Mouse (Mus musculus) megakaryocyte, embryonic 14.5 days (primary cell): Measurements from ENCODE around the gene Grasp. TPM values are rescaled to one million over a fixed set of nuclear protein-coding genes. Genes with fewer than 3 reads are reported as not detected.
A peak's percentile ranks its signal among the peaks of the same experiment; 100 is the strongest.

Experiments used
- H3K27me3 ChIP-seq: replicated peaks from 2 replicates; pipeline ENCODE3; 2012; ENCODE audit warnings: inconsistent platforms
- H3K36me3 ChIP-seq: replicated peaks from 2 replicates; pipeline ENCODE3; 2012; ENCODE audit warnings: low read length, inconsistent platforms, mixed read lengths
- H3K4me1 ChIP-seq: 2 replicates; pipeline ENCODE4 v1.6.1; 2012; ENCODE audit warnings: inconsistent platforms
- H3K4me3 ChIP-seq: replicated peaks from 2 replicates; pipeline ENCODE3; 2012; ENCODE audit warnings: moderate library complexity, mild to moderate bottlenecking, inconsistent platforms
- H3K9me3 ChIP-seq: 2 replicates; pipeline ENCODE4 v1.6.1; 2012; ENCODE audit warnings: inconsistent platforms
- FLI1 ChIP-seq: IDR thresholded peaks from 2 replicates; pipeline ENCODE4 v1.6.1; 2012; ENCODE audit warnings: low read length, inconsistent platforms, mixed read lengths
- GATA1 ChIP-seq: IDR thresholded peaks from 3 replicates; pipeline ENCODE4 v1.6.1; 2012; ENCODE audit warnings: mixed read lengths, low read length, inconsistent platforms, borderline replicate concordance
- polyA plus RNA-seq: library from polyadenylated mRNA; stranded (reverse); fragments of >175 nt; gene quantifications from 2 replicates; pipeline ENCODE4 v1.2.3, GENCODE M21; 2012; ENCODE audit warnings: low replicate concordance; ENCODE audit not compliant: insufficient read depth

Gene Grasp
- polyA plus RNA-seq, 1 experiment = 0.47 TPM

DNA sequence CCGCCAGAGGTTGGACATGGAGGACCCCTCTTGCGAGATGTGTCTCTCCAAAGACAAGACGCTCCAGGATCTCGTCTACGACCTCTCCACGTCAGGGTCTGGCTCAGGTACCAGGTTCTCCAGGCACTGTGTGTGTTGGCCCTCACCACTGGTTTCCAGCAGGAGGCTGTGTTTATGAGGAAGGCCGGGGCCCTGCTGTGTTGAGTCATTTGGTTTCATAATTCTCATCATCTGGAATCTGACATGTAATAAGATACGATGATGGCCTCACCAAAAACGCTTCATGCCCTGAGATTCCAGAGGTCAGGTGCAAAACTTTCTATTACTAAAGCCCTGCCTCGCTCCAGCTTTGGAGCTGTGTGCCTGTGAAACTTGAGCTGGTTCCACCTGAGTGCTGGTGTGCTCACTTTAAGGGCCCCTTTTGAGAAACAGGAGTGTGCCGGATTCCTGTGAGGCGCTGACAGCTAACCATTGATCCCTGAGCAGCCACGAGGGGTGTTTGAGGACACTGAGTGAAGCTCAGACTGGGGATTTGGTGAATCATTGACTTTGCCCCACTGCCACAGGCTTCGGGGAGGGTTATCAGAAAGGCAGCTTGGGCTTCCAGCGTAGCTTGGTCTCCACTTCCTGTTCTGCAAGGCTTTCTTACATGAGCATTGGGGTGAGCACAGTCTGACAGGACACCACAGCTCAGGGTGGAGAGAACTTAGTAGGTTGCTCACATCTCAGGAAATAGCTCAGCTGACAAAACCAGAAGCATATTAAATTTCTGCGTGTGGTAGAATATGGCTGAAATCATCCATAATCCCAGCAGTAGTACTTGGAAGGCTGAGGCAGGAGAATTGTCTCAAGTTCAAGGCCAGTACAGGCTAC is 28.8 kb upstream of the Grasp start:
- H3K4me3 ChIP-seq = peak overlapping the region; percentile 12
- H3K4me1 ChIP-seq = peaks cover 78% of the 10 kb centered on the region
- H3K27me3 ChIP-seq = no peaks in the 10 kb centered on the region
- peaks cover 65% of the 10 kb centered on the region for H3K36me3 ChIP-seq
- no peak for TF ChIP-seq GATA1
- no peak for TF ChIP-seq FLI1
- no peaks in the 10 kb centered on the region for H3K9me3 ChIP-seq

DNA sequence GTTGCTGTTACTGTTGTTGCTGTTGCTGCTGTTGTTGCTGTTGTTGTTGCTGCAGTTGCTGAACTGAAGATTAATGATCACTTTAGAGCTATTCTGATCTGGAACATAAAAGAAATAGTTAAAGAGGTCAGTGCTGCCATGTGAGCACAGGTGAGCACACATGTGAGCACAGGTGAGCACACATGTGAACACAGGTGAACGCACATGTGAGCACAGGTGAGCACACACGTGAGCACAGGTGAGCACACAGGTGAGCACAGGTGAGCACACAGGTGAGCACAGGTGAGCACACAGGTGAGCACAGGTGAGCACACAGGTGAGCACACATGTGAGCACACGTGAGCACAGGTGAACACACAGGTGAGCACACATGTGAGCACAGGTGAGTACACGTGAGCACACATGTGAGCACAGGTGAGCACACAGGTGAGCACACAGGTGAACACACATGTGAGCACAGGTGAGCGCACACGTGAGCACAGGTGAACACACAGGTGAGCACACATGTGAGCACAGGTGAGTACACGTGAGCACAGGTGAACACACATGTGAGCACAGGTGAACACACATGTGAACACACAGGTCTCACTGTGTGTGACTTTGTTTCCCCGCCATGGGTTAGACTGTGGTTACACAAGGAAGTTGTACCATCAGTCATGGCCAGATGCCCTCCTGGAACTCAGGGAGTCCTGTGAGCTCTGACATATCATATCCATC is 27.8 kb upstream of the Grasp start:
- peaks cover 68% of the 10 kb centered on the region for H3K4me1 ChIP-seq
- peaks cover 75% of the 10 kb centered on the region for H3K36me3 ChIP-seq
- TF ChIP-seq FLI1 (no peak), GATA1 (no peak)
- H3K9me3 ChIP-seq = peaks cover 6% of the 10 kb centered on the region
- peak overlapping the region; percentile 65 for H3K4me3 ChIP-seq
- no peaks in the 10 kb centered on the region for H3K27me3 ChIP-seq

DNA sequence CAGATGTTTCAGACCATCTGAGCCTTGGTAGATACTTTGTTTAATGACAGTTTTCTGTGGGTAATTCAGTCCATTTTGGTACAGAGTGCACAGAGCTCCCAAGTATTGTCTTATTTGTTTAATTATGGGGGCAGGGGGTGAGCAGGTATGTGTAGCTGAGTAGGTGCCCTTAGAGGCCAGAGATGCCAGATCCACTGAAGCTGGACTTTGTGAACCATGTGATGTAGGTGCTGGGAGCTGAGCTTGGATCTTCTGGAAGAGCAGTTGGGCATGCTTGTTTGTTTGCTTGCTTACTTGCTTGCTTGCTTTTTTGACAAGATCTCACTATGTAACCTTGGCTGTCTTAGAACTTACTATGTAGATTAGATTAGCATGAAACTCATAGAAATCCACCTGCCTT is 27.0 kb upstream of the Grasp start:
- peaks cover 61% of the 10 kb centered on the region for H3K4me1 ChIP-seq
- H3K36me3 ChIP-seq = peaks cover 82% of the 10 kb centered on the region
- no peak overlapping the region for H3K4me3 ChIP-seq
- no peaks in the 10 kb centered on the region for H3K27me3 ChIP-seq
- H3K9me3 ChIP-seq = peaks cover 6% of the 10 kb centered on the region
- TF ChIP-seq GATA1 = no peak
- no peak for TF ChIP-seq FLI1

DNA sequence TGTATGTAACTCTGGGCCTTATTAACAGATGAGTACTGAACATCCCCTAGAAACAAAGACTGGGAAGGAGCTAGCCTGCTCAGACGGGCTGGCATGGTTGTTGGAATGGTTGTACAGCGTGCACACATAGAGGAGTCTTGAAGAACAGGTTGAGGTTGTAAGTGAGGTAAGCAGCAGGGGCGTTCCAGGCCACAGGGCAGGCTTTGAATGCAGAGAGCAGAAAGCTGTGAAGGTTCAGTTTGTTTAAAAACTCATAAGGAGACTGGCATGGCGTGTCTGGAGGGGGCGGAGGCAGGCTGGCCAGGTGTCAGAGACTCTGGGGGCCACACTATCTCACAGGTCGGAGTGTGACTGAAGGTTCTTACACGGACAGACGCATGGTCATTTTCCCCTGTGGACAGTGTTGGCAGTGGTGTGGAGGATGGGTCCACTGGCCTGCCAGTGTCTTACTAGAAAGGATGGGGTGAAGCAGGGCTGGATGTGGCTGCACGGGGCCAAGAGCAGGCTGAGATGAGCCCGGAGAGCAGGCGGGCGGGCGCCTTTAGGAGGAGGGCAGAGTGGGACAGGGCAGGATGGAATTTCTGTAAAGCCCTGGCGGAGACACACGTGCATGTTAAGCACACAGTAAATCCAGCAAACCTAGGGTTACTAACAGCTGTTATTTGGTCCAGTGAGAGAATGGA is 26.4 kb upstream of the Grasp start:
- peaks cover 86% of the 10 kb centered on the region for H3K36me3 ChIP-seq
- no peaks in the 10 kb centered on the region for H3K27me3 ChIP-seq
- TF ChIP-seq FLI1 = no peak
- TF ChIP-seq GATA1 = no peak

DNA sequence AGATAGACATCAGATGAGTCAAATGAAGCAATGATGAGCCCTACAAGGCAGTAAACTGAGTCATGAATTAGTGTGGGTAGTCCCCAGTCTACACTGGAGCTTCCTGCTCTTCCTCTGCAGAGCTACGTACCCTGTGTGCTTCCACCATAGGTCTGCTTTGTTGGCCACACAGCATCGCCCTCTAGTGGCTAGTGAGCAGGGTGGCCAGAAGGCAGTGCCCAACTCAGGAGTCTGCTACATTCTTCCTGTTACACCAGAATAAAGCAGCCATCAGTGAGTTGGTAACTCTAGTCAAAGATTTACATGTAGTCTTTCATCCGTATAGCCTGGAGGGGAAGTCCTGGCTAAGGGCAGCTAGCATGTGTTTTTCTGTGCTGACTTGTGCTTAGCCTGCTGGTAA is 25.8 kb upstream of the Grasp start:
- H3K27me3 ChIP-seq = no peaks in the 10 kb centered on the region
- TF ChIP-seq GATA1 (no peak), FLI1 (no peak)
- peaks cover 6% of the 10 kb centered on the region for H3K9me3 ChIP-seq
- H3K4me1 ChIP-seq = peaks cover 48% of the 10 kb centered on the region
- no peak overlapping the region for H3K4me3 ChIP-seq
- peaks cover 91% of the 10 kb centered on the region for H3K36me3 ChIP-seq

More for the DNA sequence above, 26.4 kb upstream of the Grasp start:
- Histone ChIP-seq H3K4me1 (peaks cover 54% of the 10 kb centered on the region), H3K9me3 (peaks cover 6% of the 10 kb centered on the region), H3K4me3 (no peak overlapping the region)

DNA sequence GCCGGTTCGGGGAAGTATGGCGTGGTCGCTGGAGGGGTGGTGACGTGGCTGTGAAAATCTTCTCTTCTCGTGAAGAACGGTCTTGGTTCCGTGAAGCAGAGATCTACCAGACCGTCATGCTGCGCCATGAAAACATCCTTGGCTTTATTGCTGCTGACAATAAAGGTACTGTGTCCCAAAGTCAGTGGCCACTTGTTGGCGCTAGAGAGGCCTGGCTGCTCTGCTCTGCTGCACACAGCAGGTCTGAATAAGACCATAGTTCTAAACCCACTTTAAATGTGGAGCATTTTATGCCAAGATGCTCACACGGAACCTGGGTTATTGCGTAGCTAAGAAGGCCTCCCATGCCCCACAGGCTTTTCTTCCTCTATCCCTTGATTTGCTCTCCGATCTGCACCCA is 25.1 kb upstream of the Grasp start:
- Histone ChIP-seq H3K4me3 (no peak overlapping the region), H3K9me3 (peaks cover 6% of the 10 kb centered on the region), H3K4me1 (peaks cover 42% of the 10 kb centered on the region), H3K36me3 (peaks cover 91% of the 10 kb centered on the region), H3K27me3 (no peaks in the 10 kb centered on the region)
- no peak for TF ChIP-seq FLI1

DNA sequence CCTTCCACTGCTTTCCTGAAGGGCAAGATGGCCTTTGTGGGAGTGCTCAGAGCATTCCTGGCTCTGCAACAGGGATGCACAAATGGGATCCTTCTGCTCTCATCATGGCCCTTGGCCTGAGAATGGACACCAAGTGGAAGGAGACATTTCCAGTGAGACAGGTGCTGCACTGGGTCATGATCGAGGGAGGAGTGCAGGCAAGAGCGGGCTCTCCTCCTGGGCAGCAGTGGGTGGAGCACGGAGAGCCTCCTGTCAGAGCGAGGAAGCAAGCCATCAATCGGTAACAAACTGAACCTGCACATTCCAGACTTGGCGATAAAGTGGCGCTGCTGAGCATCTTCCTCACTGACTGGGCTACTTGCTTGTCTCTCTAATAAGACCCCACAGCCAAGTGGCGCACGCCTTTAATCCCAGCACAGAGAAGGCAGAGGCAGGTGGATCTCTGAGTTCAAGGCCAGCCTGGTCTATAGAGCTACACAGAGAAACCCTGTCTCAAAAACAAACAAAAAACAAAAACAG is 23.2 kb upstream of the Grasp start:
- H3K4me1 ChIP-seq = peaks cover 22% of the 10 kb centered on the region
- H3K27me3 ChIP-seq = no peaks in the 10 kb centered on the region
- no peak overlapping the region for H3K4me3 ChIP-seq
- peaks cover 88% of the 10 kb centered on the region for H3K36me3 ChIP-seq
- TF ChIP-seq GATA1 (no peak), FLI1 (no peak)
- peaks cover 6% of the 10 kb centered on the region for H3K9me3 ChIP-seq

DNA sequence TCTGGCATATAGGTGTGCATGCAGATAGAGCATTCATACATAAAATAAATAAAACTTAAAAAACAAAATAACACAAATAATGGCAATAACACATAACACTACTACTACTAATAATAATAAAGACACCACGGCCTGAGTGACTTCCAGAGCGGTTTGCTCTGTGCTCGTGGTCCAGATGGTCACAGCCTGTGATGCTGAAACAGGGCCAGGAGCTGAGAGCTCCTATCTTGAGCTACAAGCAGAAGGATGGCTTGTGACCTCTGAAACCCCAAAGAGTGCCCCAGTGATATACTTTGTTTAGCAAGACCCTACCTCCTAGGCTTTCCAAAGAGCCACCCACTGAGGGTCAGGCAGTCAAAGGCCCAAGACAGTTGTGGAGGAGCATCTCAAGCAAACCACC is 22.6 kb upstream of the Grasp start:
- H3K4me3 ChIP-seq = no peak overlapping the region
- TF ChIP-seq GATA1 = no peak
- no peak for TF ChIP-seq FLI1
- peaks cover 16% of the 10 kb centered on the region for H3K4me1 ChIP-seq
- H3K27me3 ChIP-seq = no peaks in the 10 kb centered on the region
- H3K36me3 ChIP-seq = peaks cover 88% of the 10 kb centered on the region
- peaks cover 6% of the 10 kb centered on the region for H3K9me3 ChIP-seq

DNA sequence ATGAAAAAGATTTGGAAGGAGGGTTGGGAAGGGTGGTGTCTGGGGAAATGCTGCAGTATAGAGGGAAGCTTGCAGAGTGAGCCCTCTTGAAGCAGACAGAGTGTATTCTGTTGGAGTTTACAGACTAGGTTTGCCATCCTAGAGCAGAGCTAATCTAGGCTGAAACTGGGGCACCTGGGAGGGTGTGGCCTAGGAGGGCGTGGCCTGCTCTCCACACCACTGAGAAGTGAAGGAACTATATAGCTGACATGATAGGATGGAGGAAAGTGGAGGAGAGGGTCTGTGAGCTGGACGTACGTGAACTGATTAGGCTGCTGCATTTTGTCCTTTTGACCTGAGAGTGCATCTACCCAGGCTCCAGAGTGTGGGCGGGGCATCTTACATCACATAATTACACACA is 20.3 kb upstream of the Grasp start:
- TF ChIP-seq FLI1 (no peak), GATA1 (no peak)
- Histone ChIP-seq H3K4me1 (no peaks in the 10 kb centered on the region), H3K36me3 (peaks cover 96% of the 10 kb centered on the region), H3K9me3 (peaks cover 6% of the 10 kb centered on the region), H3K27me3 (no peaks in the 10 kb centered on the region), H3K4me3 (no peak overlapping the region)
